Mouse (Mus musculus) left cerebral cortex, postnatal 14 days (tissue): ENCODE measurements around the gene Rabggta. TPM values are rescaled to one million over a fixed set of nuclear protein-coding genes. Genes with fewer than 3 reads are reported as not detected.

ENCODE experiments used
- DNase-seq, 2 experiments: peaks; one replicate each; pipeline ENCODE4 v3.0.0; 2021 to 2022; ENCODE audit warnings: low spot score in 2 of 2, mixed read lengths in 1 of 2
- intact Hi-C: fragments of 180-260 bp; cut with DNase I; formaldehyde crosslinking; loops from one replicate; pipeline ENCODE4 v1.15.1; 2025
- total RNA-seq, 2 experiments: library from RNA; stranded (reverse); gene quantifications; 2 replicates each; pipeline ENCODE4 v1.2.3; 2021

The Rabggta gene
- total RNA-seq, 2 experiments from 2014 or later = 44.2 to 45.4 TPM

DNA sequence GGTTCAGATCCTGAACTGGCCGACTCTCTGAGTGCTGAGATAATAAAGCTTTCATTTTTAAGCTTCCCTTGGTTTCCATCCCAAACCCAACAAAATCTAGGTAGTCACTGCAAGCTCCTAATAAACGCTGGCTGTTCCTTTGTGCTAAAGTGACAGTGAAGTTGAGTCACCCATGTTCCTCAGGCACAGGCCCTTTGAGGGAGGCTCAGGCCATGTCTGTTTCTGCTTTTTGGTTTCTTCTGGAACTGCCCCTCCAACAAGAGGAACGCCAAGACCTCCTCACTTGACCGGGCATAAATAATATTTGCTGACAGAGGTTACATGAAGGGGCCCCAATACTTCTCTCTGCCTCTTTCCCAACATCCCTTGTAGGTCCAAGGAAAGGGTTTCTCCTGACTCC, 13.7 kb upstream of the Rabggta start:
- DNase-seq = no peak
- intact Hi-C loops = no loop called here

DNA sequence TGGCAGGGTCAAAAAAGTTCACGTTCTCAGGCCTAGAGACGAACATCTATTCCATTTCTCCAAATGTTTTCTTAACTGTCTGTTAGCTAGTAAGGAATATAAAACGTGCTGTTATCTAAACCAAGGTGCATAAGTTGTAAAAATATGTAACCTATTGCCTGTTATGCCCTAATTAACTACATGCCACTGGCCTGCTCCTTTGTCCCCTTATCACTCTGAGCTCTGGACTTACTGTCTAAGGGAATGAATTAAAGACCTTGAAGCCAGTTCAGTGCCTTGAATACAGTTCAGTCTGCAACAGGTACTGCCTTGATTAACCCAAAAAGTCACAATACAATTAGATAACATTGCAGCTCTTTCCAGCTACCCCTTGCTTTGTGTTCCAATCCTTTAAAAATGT, 13.3 kb upstream of the Rabggta start:
- DNase-seq = no peak
- intact Hi-C loops = no loop called here

DNA sequence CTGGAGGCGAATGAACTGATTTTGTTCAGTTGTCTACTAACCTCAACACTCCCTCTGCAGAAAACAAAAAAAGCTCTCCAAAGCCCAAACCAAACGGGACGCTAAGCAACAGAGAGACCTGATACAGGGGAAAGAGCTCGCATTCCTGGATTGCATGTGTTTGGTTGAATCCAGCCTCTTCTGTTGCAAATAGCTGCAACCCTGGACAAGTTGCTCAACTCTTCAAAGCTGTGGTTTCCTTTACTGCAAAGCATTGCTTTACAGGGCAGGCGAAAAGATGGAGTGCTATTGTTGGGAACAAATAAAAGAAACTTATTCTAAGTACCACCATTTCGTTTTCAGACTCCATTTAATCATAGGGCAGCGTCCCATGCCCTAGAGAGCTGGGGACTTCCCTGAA, 12.8 kb upstream of the Rabggta start:
- intact Hi-C loops = no loop called here

DNA sequence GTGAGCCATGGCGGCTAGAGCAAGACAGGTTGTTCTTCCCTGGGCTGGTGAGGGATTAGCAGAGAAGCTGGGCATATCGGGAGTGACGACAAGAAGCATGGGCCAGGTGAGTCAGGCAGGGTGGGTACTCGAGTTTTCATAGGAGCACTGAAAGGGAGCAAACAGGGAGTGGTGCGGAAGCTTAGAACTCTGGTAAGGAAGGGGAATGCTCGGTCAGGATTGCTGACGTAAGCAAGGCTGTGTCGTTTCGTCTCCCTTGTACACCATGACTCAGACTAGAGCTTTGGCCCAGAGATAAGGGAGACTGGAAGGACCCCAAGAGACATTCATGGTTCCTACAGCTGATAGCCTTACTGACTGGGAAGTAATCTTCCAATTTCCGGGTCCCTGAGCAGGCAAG, 11.8 kb upstream of the Rabggta start:
- intact Hi-C loops = no loop called here
- no peak for DNase-seq

More for the DNA sequence above, 12.8 kb upstream of the Rabggta start:
- no peak for DNase-seq

DNA sequence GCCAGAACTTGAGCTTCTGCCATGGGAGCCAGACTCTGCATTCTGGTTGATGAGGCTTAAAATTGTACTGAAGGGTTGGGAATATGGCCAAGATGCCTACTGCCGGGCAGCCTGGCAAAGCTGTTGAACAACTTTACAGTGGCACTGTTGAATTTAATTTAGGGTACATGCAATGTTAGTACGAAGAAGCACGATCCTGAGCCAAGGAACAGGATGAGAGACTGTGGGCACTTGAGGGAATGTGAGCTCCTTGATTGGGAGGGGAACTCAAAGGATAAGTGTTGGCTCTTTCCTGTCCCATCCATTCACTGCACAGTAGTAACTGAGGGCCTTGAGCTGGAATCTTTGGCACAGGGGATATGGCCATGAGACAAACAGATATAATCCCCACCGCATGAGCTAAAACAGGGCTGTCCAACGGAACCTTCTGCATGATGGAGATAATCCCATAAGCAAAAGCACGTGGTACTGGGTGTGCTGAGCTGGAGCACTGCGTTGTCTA, 8.5 kb upstream of the Rabggta start:
- peak; percentile 49 to 69 for DNase-seq
- intact Hi-C loops = no loop called here

DNA sequence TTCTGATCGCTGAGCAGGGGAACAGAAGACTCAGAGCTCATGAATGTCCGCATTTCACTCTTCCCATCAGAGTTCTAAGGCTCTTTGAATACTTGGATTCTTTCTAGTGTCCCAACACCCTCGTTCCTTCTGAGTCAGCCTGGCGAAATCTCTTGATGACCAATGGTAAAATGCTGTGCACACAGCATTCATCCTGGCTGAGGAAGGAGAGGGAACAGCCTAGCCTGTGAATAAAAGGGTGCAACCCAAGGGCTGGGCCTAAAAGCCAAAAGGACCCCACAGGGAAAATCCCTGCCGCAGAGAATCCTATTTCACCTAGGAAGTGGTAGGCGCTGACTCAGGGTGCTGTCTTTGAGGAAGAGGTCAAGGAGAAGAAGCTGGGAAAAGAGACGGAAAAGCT, 8.1 kb upstream of the Rabggta start:
- DNase-seq = no peak
- intact Hi-C loops = no loop called here

DNA sequence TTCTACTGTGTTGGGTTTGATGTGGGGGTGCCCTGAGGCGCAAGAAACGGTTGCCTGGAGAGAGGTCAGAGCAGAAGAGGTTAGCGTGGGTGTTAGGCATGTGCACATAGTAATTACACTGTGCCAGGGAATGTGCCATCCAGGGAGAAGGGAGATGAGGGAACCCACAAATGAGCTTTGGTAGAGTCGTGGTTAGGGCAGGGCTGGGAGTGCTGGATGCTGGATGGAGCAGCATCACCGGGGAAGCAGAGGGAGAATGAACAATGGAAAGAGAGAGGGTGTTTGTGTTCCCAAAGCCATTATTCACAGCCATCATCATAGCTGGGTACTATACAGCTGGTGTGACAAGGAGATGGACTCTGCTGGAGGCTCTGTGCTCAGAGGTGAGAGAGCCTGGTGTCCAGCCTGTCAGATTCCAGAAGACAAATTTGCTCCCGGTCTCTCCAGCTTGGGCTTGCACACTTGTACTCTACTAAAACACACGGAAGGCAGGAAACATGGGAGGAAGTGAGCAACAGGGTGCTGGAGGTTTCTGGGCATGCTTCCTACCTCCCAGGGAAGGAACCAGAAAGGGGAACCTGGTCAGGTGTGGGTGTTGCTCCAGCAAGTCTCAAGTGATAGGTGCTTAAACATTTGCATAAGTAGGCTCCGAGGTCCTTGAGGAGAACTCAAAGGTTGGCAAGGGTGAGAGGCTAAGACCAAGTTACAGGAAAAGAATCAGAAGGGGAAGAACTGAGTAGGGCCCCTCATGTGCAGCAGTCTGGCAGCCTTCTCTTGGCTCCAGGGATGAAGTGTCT, 6.0 kb upstream of the Rabggta start:
- no peak for DNase-seq
- intact Hi-C loops = no loop called here

DNA sequence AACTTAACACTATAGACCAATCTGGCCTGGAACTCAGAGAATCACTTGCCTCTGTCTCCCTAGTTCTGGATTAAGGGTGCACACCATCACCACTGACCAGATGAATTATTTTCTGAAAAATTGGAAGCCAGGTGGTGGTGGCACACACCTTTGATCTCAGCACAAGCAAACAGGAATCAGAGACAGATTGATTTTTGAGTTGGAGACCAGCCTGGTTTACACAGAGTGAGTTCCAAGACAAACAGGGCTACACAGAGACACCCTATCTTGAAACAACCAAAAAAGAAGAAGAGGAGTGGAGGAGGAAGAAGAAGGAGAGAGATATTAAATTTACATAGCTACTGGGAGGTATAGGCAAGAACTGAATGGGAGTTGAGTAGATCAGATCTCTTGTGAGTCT, 4.2 kb upstream of the Rabggta start:
- DNase-seq = no peak

DNA sequence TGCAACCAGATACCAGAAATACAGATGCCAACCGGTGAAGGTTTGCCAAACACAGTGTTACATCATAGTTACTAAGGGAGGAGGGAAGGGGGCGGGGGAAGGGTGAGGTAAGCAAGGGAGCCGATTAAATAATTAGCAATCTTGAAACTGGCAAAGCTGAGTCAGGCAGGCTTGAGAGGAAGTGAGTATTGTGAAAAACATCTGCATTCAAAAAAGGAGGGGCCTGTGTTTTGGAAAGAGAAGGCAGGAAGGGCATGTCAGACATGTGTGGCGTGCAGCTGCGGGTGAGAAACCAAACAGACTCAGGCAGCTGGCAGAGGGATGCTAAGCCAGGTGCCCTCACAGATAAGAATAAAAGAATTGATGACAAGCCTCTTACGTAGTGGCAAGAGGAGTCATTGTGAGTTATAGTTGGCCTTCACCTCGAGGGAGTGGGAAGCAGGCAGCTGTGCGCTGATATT, 2.4 kb upstream of the Rabggta start:
- DNase-seq = no peak
- intact Hi-C loops = no loop called here

More for the DNA sequence above, 4.2 kb upstream of the Rabggta start:
- intact Hi-C loops = no loop called here

DNA sequence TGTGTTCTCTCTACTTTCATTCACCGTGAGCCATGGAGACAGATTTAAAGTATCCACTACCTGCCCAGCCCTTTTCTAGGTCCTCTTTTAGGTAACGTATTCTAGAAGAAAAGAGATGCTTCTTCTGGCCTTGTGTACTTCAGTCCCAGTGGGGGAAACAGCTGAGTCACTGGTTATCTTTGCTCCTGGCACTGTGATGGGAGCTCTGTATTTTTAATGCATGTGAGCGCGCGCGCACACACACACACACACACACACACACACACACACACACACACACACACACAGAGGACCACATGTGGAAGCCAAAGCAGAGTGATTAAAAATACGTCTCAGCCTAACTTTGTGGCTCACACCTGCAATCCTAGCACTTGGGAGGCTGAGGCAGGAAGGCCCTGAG, 1.4 kb upstream of the Rabggta start:
- no peak for DNase-seq
- intact Hi-C loops = no loop called here

DNA sequence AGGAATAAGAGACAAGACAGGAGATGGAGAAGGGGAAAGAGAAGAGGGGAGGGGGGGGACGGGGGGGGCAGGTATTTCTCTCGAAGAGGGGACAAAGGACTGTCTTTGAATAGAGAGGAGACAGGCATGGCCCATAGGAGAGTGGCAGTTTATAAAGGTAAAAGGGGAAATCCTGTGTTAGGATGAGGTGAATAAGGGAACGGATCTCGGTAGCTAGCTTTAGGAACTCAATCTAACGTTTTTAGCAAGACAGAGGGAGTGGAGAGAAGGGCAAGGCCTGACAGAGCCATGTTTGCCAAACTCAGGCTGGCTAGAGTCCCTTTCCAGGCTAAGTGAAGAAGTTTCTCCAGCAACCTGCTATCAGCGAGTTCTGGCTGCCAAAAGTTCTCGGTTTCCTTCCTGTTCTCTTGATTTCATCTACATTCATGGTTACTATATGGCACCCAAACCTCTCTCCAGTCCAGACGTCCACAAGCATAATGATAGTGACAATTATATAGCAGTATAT, 429 bp upstream of the Rabggta start:
- intact Hi-C loops = no loop called here
- no peak for DNase-seq

DNA sequence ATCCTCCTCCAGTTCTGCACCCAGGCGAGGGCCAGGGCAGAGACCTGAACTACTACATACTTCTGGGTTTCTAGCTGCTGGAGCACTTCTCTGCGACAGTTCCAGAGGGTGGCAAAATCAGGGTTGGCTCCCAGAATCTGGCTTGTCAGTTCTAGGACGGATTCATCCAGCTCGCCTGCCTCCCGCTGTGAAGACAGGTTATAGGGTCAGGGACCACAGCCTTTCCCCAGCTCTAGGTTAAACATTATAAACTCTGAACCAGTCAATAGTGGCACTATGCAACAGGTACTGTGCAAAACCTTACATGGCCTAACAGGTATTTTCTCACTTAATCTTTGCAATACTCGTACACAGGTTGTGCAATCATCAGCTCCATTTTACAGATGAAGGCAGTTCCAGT, 987 bp downstream of the Rabggta start:
- no peak for DNase-seq
- intact Hi-C loops = no loop called here

DNA sequence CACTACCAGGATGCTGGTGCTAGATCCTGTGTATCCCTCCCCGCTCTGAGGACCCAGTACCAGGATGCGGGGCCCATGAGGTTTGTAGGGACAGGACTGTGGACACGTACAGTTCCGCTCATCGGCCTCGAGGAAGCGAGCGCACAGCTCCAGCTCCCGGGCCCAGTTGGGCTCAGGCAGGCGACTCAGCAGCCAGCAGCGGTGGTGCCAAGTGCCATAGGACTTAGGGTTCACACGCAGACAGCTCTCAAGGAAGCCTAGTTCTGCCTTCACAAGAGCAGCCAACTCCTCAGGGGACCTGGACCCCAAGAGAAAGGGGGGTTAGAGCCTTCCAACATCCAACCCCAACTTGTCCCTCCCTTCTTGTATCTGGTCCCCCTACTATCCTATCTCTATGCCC, 1.4 kb downstream of the Rabggta start:
- no peak for DNase-seq
- intact Hi-C loops = no loop called here

DNA sequence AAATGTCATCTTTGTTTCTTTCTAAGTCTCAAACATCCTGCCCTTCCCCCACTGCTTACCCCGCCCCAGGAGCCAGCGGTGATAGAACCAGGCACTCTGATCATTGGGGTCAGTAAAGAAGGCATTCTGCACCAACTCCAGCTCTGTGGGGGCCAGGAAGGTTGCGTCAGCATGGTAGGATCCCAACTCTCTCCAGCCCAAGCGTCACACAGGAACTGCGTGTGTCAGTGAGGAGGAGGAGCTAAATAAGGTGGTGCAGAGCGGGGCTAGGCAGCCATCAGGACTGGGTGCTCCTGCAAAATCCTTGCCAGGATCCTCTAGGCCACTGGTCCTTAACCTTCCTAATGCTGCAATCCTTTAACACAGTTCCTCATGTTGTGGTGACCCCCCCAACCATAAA, 2.3 kb downstream of the Rabggta start:
- intact Hi-C loops = no loop called here
- no peak for DNase-seq

DNA sequence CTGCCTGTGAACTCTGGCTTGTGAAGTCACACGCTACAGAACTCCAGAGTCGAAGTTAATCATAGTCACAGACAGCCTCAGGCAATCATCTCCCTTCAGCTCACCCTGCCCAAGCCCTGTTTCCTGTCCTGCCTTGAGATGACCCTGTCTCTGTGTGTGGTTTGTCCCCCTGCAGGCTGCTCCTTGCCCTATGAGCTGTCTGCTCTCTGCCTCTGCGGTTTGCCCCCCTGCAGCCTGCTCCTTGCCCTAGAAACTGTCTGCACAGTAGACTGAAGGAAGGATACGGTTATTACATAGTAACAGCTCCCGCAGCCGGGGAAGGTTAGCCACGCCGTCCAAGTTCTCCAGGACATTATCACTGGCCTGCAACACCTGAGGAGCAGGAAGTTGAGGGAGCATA, 5.2 kb downstream of the Rabggta start:
- intact Hi-C loops = no loop called here
- no peak for DNase-seq

DNA sequence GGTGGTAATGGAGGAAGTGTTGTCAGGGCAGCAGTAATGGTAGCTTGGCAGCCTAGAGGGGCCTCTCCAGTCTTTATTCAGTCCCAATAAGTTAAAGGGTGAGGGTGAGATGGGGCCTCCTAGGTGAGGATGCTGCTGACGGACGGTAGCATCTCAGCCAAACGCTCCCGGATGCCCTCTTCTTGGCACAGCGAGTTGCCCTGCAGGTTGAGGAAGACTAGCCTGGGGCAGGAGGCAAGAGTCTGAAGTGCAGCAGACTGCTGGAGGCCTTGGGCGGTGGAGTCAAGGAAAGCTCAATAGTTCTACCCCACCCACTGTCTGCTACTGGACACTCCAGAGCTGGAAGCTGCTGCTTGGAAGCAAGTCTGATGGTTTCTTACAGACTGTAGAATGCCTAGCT, 5.8 kb downstream of the Rabggta start:
- intact Hi-C loops = no loop called here
- no peak for DNase-seq

DNA sequence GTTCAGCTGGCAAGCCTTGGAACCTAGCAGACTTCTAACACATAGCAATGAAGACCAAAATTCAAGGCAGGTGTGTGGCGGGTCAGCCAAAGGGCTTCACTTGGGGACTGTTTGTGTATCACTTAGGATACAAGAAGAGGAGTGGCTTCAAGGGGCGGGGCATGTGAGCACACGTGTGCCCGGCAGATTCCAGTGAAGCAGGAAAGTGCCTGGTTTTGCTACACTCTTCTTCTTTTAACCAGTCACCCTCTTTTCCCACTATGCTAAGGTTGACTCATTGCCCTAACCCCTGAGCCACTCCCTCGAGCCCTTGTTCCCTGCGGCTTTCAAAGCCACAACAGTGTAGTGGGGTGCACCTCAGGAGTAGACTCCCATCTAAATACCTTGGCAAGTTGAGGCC, 7.2 kb downstream of the Rabggta start:
- DNase-seq = no peak
- intact Hi-C loops = no loop called here

DNA sequence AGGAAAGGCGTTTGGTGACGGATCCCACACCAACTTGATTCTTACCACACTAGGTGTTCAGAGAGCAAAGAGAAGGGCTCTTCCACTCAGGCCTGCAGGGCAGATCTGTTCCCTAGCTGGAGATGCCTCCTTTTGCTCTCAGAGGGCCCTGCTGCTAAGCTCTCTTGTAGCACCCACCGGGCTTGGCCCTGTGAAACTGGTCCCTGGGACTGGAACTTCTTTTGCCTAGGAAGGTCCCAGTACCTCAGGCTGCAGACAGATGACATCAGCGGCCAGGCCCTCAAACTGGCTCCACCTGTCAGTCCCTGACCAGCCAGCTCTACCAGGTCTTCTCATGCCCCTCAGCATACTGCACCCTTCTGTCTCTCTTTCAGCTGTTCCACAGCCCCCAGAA, 8.3 kb downstream of the Rabggta start, which contains the start of gene Tgm1:
TSS of gene Tgm1 (minus strand) at position 198 of the 394 bp plus-strand sequence.
- intact Hi-C loops = no loop called here
- no peak for DNase-seq

DNA sequence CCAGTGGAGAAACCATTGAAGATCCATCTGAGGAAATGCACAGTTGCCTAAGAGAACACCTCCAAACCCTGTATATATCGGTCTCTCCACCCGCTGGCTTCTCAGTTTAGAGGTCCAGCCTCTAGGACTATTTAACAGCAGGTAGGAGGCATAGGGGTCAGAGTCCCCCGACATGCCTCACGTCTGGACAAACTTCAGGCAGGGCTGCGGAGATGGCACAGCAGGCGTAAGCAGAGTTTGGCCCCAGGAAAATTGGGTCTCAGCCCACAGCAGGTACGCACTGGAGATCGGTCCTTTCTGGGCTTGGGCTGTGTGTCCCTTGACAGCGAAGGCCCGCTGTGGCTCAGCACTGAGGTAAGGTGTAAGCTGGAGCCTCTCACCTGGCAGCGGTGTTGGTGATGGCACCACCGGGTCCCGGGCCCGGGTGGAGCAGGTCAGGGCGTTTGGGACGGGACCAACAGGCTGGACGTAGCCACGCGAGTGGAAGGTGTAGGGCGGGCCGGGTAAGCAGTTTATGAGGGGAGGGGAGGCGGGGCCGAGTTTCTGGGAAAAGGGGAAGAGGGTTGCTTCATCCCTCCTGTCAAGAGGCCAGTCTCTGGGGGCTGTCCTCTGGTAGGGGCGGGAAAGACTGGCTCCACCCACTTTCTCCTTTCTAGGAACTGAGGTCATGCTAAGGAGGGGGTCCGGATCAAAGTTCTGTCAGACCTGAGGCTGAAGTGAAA, 8.9 kb downstream of the Rabggta start:
- no peak for DNase-seq
- intact Hi-C loops = no loop called here

DNA sequence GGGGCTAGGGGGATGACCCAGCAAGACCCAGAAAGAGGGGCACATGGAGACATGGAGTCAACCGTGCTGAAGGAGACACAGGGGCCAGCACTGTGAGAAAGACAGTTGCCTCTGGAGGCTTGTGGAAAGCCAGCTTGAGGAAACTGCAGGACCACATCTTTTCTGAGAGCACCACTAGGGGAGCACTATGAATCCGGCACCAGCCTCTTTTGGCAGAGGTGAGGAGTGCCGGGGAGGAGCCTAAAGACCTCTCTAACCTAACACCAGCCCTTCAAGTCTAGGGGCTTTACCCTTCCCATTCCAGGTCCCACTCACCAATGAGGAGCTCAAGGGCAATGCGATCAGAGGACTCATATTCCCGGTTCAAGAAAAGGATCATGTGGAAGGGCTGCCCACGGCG, 10.3 kb downstream of the Rabggta start:
- intact Hi-C loops = no loop called here
- no peak for DNase-seq

DNA sequence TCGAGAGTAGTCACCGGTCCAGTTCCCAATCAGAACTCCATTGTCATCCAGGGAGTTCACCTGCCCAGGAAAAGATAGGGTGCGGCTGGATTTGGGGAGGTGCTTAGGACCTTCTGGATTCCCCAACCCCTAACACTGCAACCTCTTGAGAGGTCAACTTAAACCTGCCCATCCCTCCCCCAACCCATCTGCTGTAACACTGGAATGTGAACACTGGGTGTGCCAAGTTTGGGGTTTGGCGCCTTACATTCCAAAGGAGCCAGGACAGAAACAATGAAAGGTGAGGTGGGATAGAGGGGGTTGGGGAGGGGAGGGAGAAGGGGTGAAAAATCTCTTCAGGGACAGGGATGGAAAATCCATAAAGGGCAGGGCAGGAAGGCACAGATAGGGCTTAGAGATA, 12.6 kb downstream of the Rabggta start:
- intact Hi-C loops = no loop called here
- DNase-seq = no peak
